Mouse (Mus musculus) gastrocnemius, postnatal 25 days (tissue): ENCODE data around the gene Gimap4. TPM values are rescaled to one million over a fixed set of nuclear protein-coding genes. Genes with fewer than 3 reads are reported as not detected.
A peak's percentile ranks its signal among the peaks of the same experiment; 100 is the strongest.

ENCODE experiments used
- DNase-seq: peaks from one replicate; pipeline ENCODE4 v3.0.0; 2022
- long read RNA-seq, 2 experiments: library from polyadenylated mRNA; stranded (forward); transcript quantifications; one replicate each; pipeline ENCODE4 v2.0.0; 2021
- total RNA-seq, 2 experiments: library from RNA; stranded (reverse); gene quantifications; 1 replicate in 1 of 2; 2 replicates in 1 of 2; pipeline ENCODE4 v1.2.3; 2021

Gimap4 gene
- 1 to 10 TPM; 5.1 to 7.7 TPM for total RNA-seq
- long read RNA-seq, experiment 1, transcript Gimap4-202 (3 exons, 1,804 nt), result major isoform, 5 of 6 reads
- long read RNA-seq, experiment 1, partial matches to known transcripts, result 0 of 6 reads
- long read RNA-seq, experiment 1, other reads (novel, unspliced or antisense), result 1 of 6 reads
- long read RNA-seq, experiment 2, partial matches to known transcripts, result 0 of 3 reads
- long read RNA-seq, experiment 2, other reads (novel, unspliced or antisense), result 0 of 3 reads

DNA sequence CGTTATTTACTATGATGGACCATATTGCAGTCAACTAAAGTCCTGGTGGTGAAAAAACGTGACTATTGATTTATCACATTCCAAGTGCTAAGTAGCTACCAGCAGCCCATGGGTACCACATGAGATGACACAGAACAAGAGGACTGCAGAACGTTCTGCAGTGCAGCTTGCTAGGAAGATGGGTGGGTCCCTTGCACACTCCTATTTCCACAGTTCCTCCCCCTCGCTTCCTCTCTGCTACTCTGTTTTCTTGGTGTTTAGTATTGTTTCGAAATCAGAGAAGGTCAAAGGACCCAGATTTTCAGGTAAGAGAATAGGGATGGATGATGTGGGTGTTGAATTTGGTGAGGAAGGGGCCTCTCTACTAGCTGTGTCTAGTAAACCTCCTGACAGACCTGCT lies at the start of gene Gimap4:
Gimap4 (plus strand) TSS at position 231 of the 400 bp plus-strand sequence.
- DNase-seq, result no peak

DNA sequence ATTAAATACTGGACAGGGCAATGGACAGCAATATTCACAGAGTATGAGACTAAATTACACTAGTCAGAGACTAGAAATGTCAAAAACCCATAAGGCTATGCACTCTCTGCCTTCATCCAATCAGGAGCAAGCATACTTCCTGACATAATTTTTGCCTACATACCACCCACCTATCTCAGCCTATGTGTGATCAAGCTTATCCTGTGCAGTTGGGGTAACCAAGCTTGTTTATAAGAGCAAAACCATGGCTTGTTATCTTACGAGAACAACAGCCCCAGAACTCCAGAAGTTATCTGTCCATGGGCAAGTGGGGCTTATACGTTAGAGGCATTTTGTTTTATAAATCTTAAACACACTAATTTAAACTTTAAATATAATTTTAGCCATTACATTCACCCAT lies 49.2 kb upstream of the Gimap4 start:
- DNase-seq, result no peak

DNA sequence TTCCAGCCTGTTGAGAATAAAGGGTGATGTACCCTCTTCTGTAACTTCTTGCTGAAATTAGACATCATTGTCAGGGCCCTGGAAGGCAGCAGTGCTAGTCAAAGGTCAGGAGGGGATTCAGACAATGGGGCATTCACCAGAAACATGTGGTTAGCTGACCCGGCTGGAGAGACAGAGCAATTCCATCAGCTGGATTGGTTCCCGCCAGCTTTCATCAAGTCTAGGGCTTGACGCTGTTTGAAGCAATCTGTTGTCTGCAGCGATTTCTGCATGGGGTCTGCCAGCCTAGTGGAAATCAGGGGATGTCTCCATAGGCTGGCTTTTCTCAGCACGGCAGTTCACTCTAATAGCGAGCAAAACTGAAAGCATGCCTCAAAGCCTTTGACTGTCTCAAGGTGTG lies 47.8 kb upstream of the Gimap4 start:
- no peak for DNase-seq

DNA sequence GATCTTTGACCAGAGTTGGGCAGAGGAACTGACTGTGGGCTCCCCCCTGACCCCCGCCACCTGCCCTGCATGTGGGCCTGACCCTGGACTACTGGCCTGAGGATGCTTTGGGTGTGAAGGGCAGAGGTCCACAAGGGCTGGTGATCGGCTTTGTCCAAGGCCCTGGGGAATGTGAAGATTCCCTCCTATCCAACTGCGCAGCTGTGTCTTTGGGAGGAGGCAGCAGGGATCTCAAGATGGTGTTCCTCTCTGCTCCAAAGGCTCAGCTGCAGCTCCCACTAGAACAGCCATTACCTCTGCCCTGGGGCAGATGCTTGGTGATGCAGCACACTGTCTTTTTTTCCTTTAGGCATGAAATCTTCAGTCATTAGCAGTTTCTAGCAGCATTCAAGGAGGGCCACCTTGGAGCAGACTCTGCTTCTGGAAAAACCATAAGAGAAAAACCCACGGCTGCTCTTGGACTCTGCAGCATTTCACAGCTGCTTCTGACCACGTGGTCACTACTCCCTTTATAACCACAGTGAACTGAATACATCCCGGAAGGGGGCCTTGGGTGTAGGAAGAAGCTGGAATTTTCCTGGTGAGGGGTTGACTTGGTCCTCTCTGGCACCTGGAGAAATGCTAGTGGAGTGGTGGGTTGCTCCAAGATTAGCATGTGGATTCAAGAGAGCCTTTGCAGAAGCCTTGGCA lies 46.4 kb upstream of the Gimap4 start:
- DNase-seq, result no peak

DNA sequence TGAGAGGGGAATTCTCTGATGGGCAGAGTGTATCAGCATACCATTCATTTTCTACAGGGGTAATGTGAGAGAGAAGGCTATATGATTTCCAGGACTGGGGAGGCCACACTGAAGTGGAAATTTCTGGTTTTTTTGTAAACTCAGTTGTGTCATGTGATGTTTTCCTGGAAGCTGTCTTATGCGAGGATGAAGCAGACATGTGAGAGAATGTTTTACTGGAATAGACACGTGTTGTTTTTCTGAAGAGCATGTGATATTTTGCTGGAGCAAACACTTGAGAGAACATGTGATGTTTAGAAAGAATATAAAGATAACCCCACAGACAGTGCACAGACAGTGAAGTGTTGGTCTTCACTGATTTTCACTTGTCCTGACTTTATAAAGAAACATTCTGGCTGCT lies 45.8 kb upstream of the Gimap4 start:
- DNase-seq, result no peak

DNA sequence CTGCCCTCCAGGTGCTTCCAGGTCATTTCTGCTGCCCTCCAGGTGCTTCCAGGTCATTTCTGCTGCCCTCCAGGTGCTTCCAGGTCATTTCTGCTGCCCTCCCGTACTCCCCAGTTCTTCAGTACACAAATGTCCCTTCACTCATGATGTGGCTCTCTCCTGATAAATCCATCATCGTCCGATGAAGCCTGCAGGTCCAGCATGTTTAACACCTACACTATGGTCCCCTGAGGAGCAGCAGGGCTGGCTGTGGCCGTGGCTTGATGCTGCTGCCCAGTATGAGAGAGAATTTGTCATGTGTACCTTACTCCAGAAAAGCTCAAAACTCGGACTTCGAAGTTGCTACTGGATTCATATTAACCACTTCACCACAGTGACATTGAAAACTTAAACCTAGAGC lies 43.0 kb upstream of the Gimap4 start:
- no peak for DNase-seq

DNA sequence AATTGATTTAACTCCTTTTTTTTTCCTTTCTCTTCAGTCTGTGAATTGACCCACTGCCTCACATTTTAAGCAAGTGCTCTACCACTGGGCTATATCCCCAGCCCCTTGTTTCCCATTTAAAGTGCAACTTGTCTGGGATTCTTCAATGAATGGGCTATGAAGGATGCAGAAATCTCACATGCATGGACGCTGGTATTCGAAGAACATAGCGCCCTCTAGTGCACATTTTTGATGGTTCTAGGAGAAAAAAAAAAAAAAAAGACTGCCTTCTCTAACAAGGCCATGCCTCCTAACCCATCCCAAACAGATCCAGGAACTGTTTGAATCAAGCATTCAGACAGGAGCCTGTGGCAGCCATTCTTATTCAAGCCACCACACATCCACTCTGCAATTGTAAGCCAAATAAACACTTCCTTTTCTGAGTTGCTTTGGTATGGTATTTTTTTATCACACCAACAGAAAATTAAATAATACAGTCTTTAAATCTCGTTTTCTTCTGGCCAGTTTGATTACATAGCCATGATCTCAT lies 41.5 kb upstream of the Gimap4 start:
- no peak for DNase-seq

DNA sequence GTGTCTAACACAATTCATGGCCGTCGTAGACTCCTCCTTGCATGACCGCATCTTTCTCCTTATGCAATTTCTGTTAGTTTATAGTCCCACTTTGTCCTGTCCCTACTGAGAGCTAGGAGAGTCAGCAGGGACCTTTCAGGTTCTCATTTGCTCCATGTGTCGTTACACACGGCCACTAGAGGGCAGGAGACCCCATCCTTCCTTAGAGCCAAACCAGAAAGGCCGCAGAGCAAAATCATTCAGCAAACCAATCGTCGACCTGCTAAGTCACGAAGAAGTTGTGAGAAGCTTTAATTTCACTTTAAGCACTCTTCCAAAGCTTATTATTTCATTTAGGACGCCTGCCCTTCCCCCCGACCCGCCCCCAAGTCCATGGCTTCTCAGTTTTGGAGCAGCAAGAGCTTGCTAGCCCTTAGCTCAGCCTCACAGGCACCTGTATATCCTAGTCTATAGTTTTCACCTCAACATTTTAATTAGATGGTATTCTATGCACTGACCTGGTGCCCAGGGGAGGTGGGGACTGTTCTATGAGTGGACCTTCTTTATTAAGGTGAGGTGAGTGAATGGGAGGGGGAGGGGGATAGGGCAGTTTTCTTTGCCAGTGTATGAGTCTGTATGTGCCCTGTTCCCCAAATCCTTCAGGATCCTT lies 38.6 kb upstream of the Gimap4 start:
- peak; percentile 36 for DNase-seq

DNA sequence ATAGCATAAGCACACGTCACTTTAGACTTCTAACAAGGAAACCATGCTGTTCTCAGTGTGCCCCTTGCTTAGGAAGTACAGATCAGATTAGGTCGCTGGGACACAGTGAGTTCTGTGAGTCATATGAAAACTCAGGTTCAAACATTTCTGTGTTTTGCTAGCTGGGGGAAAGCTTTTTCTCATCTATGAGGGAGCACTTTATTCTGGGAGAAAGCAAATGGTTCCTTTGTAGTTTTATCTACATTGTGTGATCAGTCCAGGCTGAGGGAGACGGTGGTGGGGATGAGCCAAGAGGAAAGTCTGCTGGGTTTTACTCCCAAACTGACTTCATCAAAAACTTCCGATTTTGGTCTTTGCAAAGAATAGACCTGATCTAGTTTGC lies 38.0 kb upstream of the Gimap4 start:
- DNase-seq, result no peak

DNA sequence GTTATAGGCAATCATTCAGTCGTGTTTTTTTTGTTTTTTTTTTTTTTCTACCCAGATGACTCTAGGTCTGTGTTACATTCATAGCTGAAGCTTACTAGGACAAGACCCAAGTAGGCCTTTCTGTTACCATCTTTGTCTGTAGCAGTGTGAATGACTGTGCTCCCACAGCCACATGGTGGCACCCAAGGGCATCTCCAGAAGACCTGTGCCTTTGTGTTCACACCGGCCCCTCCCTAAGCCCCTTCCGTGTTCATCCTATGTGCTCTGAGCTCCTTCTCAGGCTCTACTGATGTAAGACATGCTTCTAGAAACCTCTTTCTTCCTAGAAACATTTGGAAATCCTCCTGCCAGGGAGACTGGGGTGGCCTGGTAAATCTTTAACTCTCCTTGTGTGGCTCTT lies 37.4 kb upstream of the Gimap4 start, which contains the start of gene Gimap8:
Gimap8 (plus strand) TSS at position 240 of the 400 bp plus-strand sequence.
- peak; percentile 39 for DNase-seq

DNA sequence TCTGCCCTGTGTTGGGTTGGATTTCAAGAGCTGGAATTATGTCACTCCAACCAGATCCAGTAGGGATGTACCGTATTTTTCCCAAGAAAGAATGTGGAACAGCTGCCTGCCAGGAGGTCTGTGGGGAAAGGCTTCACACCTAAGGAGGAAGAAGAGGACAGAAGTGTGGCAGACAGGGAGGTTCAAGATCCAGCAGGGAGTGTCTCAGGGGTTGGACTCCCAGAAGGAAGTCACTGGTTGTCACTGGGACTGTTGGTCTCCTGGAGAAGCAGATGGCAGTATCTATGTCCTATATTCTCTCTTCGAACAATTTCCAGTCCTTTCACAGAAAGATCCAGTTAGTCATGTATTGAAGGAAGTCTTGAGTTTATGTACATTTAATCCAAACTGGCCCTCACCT lies 36.7 kb upstream of the Gimap4 start:
- no peak for DNase-seq

DNA sequence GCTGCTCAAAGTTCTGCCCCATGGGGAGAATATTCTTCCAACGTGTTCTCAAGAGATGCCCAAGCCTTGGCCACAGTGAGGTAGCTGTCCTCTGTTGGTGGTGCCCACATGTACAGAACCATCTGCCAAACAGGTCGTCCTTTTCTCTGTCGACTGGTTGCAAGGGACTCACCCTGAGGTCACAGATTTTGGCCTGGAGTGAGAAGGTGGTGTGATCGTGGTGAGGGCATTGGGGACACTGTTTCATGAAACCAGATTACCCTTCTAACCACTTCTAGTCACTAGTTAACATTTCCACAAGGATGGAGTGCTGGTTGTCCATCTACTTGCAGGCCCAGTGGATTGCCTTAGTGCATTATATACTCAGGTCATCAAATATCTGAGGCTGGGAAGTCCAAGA lies 35.6 kb upstream of the Gimap4 start:
- no peak for DNase-seq

DNA sequence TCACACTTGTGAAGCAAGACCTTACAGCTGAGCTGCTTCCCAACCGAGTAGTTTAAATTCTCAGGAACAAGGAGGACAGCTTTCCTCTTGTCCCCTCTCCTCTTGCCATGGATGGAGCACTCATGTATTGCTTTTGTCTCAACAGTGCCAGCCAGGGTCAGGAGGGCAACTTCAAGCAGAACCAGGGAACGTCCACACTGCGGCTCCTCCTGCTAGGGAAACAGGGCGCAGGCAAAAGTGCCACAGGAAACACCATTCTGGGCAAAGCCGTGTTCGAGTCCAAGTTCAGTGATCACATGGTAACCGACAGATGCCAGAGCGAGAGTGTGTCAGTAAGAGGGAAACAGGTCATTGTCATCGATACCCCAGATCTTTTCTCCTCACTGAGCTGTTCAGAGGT lies 34.3 kb upstream of the Gimap4 start:
- no peak for DNase-seq

DNA sequence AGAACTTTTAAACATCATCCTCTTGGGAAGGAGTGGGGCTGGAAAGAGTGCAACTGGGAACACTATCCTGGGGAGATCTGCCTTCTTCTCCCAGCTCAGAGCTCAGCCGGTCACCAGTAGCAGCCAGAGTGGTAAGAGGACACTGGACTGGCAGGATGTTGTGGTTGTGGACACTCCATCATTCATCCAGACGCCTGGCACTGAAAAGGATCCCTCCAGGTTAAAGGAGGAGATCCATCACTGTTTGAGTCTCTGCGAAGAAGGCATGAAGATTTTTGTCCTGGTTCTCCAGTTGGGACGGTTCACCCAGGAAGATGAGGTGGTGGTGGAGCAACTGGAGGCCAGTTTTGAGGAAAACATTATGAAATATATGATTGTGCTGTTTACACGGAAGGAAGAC lies 25.6 kb upstream of the Gimap4 start:
- DNase-seq, result no peak

DNA sequence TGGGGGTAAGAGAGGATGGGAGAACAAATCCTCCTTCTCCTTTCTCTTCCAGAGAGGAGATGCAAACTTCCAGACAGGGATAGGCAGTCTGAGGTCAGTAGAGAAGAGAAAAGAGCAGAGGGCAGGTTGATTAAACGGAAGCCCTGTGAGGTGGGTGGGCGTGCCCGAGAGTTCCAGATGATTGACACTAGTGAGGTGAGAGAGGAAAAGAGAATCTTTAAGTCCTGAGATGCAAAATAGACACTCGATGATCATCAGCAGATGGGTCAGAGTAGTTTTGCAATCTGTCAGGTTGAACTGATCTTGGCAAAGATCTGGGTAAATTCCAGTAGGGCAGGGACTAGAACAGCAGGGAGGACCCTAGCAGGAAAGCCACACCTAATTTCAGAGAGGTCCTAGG lies 19.6 kb upstream of the Gimap4 start:
- DNase-seq, result no peak

DNA sequence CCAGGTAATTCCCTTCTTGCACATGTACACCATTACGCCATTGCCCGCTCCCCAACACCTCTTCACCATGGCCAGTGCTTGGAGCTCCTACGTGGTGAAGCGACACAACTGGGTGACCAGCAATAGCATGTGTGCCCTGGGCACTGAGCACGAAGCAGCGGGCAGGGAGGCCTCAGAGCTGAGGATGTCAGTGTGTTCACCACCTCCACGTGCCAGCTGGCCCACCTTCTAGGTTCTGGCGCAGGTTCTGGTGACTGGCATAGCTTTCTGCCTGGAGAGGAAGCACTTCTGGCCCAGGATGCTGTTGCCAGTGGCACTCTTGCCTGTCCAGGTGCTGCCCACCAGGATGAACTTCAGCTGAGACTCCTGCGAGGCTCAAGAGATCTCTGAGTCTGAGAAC lies 18.9 kb upstream of the Gimap4 start:
- no peak for DNase-seq

DNA sequence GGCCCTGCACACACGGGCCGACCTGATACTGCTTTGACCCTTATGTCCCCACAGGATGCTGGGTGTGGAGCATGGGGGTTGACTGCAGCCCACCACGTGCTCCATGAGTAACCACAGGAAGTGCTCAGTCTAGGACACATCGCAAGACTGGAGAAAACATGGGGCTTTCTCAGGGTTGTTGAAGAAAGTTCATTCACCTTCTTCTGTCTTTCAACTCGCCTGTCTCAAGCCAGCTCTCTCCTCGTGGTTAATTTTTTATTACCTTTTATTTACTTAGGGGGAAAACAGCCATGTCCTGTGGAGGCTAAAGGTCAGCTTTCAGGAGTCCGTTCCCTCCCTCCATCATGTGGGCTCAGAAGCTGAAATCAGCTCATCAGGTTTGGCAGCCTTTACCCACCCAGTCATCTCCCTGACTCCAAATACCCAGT lies 18.2 kb upstream of the Gimap4 start:
- no peak for DNase-seq

DNA sequence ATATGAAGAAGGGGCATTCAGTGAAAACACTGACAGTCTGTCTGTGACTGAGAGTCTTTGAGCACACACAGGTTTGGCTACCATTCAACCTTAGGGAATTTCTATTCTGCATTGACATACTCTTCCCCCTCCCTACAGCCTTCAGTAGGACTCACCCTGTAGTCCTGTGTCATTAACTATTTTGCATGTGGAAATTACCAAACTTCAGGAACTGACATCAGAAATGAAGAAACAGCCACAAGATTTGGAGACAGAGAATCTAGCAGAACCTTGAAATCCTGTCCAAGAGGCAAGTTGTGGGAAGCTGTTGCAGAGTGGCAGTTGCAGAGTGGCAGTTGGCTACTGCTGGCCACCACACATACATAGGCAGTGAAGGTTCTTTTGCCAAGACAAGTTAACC lies 16.3 kb upstream of the Gimap4 start:
- no peak for DNase-seq

DNA sequence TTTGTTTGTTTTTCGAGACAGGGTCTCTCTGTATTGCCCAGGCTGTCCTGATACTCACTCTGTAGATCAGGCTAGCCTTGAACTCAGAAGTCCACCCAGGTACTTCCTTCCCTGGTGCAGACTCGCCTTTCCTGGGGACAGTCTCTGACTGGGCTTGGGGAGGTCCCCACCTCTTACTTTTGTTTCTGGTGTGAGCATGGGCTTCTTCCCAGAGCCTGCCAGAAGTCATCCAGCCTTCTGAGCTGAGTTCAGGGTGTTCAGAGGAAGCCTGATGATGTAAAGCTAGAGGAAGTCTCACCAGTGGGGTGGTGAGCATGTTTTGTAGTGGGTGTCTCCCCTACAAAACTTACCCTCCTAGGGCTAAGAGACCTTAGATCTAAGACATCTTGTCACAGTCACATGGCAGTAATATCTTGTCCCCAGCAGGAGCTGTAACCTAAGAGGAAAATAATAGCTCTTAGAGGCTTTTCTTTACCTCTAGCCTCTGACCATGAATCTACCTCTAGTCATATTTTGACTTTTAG lies 14.8 kb upstream of the Gimap4 start:
- DNase-seq, result no peak

DNA sequence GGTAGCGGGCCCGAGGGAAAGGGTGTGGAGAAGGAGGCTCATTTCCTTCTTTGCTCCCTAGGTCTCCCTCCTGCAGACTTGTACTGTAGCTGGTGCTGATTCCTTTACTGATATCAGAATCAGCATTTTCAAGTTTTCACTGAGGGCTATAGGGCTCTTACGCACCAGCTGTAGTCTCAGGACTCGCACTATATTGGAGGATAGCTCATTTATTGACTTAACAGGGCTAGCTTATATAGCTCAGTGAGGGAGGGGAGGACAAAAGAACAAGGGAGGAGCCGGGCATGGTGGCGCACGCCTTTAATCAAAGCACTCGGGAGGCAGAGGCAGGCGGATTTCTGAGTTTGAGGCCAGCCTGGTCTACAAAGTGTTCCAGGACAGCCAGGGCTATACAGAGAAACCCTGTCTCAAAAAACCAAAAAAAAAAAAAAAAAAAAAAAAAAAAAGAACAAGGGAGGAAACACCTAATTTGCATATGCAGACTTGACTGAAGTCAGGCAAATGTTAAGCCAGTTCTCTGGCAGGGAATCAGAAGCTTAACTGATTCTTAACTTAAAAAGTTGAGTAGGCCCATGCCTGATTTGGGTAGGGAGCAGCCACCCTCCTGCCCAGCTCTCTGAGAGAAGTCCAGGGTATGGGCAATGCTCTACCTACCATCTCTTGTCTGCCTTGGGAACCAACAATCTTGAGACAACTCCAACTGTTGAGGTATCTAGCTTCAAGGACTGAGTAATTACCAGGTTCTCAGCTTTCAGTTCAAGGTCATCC lies 9.9 kb upstream of the Gimap4 start:
- no peak for DNase-seq

DNA sequence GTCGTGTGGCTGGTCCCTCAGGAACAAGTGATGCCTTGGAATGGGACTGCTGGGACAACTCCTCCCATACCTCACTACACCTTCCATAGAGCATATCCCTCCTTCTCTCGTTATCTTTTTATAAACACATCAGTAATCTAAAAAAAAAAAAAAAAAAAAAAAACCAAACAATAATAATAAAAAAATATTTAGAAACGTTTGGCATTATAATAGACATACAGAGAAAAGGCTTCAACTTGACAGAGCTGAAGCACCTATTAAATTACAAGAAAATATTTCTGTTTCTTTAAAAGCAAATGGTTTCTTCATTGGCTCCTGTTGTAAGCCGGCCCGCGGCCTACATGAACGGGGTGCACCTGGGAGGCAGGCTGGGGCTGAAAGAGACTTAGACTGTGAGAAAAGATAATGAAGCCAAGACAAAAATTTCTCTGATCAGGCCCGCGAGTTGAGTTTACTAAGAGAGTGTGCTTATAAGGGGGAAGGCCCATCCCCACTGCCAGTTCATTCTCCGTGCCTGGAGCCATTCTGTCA lies 8.9 kb upstream of the Gimap4 start:
- no peak for DNase-seq
